Mouse (Mus musculus) olfactory bulb, adult 2 months (tissue): ENCODE results near the gene Retnlb. TPM values are rescaled to one million over a fixed set of nuclear protein-coding genes. Genes with fewer than 3 reads are reported as not detected.
"Not testable (repeated sequence)": the region's sequence is repeated elsewhere in the genome, so short reads cannot be mapped to it uniquely, and the experiment has no call there.

ENCODE experiments used
- H3K27ac ChIP-seq: fragments of 200-500 bp; 2 replicates; pipeline ENCODE4 v1.5.1; 2012; ENCODE audit warnings: low read depth, low read length; ENCODE audit not compliant: insufficient read depth
- H3K4me1 ChIP-seq: fragments of 200-500 bp; 2 replicates; pipeline ENCODE4 v1.6.1; 2012; ENCODE audit warnings: low read length; ENCODE audit not compliant: control insufficient read depth, insufficient read depth
- H3K4me3 ChIP-seq: fragments of 200-500 bp; 2 replicates; pipeline ENCODE4 v1.5.1; 2012; ENCODE audit warnings: mild to moderate bottlenecking, low read depth, low read length, moderate library complexity; ENCODE audit not compliant: insufficient read depth
- CTCF ChIP-seq: fragments of 200-500 bp; IDR thresholded peaks from 2 replicates; pipeline ENCODE4 v1.5.1; 2012; ENCODE audit warnings: low read depth, mild to moderate bottlenecking, low read length, moderate library complexity; ENCODE audit not compliant: insufficient read depth
- POLR2A ChIP-seq: fragments of 200-500 bp; IDR thresholded peaks from 2 replicates; pipeline ENCODE4 v1.6.1; 2012; ENCODE audit warnings: mild to moderate bottlenecking, low read depth, low read length, moderate library complexity; ENCODE audit not compliant: insufficient read depth
- WGBS: fragments of 180-500 bp; shearing (Covaris S2); methylation state at CpG from one replicate; pipeline ENCODE4 v1.1.7; 2018; 5-methylcytosine and 5-hydroxymethylcytosine counted together
- polyA plus RNA-seq: library from polyadenylated mRNA; stranded (reverse); fragments of >200 nt; gene quantifications from 2 replicates; pipeline ENCODE4 v1.2.4, GENCODE M21; 2012; ENCODE audit warnings: low replicate concordance; ENCODE audit not compliant: missing spikeins, insufficient read depth, insufficient read length

Retnlb gene
- polyA plus RNA-seq, 1 experiment: not detected

DNA sequence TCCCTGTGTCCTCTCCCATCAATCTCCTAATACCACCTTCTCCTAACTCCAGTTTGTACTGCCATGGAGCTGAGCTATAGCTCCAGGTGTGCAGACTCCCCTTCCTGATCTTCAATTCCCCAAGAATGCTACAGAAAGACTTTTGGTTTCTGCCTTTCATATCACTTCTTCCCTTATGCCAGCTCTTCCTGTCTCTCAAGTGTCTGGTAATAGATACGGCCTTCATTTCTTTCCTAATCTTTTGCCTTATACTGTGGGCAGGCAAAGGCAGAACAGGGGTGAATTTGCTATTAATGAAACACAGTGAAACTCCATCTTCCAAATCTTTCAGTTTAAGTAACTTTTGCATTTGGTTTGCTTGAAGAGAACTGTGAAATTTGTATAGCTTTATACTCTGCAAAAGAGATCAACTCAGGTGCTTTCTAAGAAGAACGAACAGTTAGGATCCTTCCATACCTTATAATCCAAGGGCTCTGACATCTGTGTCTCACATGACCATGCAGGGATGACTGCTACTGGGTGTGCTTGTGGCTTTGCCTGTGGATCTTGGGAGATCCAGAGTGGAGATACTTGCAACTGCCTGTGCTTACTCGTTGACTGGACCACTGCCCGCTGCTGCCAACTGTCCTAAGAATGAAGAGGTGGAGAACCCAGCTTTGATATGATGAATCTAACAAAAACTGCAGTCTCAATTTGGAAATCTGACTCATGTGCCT is 27.2 kb downstream of the Retnlb start:
- Histone ChIP-seq H3K4me1 (no peaks in the 10 kb centered on the region), H3K27ac (no peak overlapping the region), H3K4me3 (no peak overlapping the region)
- TF ChIP-seq CTCF (no peak), POLR2A (no peak)
- WGBS: 91% methylated on average over 4 of the region's 4 CpGs

DNA sequence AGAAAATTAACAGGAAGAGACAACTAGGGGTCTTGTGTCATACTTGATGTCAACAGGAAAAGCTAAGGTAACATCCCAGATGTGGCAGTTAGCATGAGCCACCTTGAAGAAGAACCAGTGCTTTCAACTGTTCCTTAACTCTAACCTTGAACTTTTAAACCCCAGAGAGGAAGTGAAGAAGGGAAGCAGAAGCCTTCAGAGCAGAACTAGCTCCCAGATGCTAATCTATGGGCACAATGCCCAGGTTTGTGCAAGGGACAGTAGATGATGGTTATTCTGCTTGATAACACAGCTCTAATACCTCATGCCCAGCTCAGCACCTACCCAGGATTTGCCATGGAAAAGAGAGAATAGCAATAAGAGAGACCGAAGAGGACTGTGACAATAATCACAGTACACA is 48.3 kb downstream of the Retnlb start:
- not testable (repeated sequence) for H3K4me3 ChIP-seq, H3K4me1 ChIP-seq, H3K27ac ChIP-seq
- WGBS: 91% methylated on average over 1 of the region's 1 CpGs

DNA sequence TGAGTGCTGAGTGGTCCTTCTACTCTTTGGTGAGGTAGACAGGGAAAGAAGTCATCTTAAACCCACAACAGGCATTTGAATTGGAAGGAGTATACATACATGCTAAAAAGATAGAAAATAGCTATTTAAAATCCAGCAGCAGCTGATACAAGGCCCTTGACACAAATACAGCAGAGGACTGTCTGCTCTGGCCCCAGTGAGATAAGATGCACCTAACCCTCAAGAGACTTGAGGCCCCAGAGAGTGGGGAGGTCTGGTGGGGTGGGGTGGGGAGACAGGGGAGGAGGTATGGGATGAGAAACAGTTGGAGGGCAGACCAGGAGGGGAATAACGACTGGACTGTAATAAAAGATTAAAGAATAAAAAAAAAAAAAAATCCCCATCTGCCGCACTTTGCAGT is 51.0 kb downstream of the Retnlb start:
- H3K4me3 ChIP-seq: no peak overlapping the region
- no peaks in the 10 kb centered on the region for H3K4me1 ChIP-seq
- WGBS: 77% methylated on average over 2 of the region's 2 CpGs
- no peak overlapping the region for H3K27ac ChIP-seq
- TF ChIP-seq CTCF (no peak), POLR2A (no peak)

Other genes starting within 250 kb of the Retnlb start
- gene Trat1, start 44.8 kb upstream of the Retnlb start, polyA plus RNA-seq: not detected in 2 replicates
- gene Retnla, start 25.7 kb downstream of the Retnlb start, polyA plus RNA-seq: not detected in 2 replicates
- not detected in 2 replicates for gene Retnlg, start 55.8 kb downstream of the Retnlb start, polyA plus RNA-seq
- gene Dzip3, start 177.3 kb downstream of the Retnlb start, polyA plus RNA-seq: not detected in 2 replicates
- not detected in 2 replicates for gene Cip2a, start 177.3 kb downstream of the Retnlb start, polyA plus RNA-seq
- not detected in 2 replicates for gene Myh15, start 240.6 kb downstream of the Retnlb start, polyA plus RNA-seq